Mouse (Mus musculus): ENCODE data around the gene Per2. TPM values are rescaled to one million over a fixed set of nuclear protein-coding genes. Genes with fewer than 3 reads are reported as not detected.
A peak's percentile ranks its signal among the peaks of the same experiment; 100 is the strongest.
"Not testable (repeated sequence)": the region's sequence is repeated elsewhere in the genome, so short reads cannot be mapped to it uniquely, and the experiment has no call there.

Per2 gene
- total and polyA plus RNA-seq, 2 experiments from 2014 or later, result 3.8 to 10.5 TPM

DNA sequence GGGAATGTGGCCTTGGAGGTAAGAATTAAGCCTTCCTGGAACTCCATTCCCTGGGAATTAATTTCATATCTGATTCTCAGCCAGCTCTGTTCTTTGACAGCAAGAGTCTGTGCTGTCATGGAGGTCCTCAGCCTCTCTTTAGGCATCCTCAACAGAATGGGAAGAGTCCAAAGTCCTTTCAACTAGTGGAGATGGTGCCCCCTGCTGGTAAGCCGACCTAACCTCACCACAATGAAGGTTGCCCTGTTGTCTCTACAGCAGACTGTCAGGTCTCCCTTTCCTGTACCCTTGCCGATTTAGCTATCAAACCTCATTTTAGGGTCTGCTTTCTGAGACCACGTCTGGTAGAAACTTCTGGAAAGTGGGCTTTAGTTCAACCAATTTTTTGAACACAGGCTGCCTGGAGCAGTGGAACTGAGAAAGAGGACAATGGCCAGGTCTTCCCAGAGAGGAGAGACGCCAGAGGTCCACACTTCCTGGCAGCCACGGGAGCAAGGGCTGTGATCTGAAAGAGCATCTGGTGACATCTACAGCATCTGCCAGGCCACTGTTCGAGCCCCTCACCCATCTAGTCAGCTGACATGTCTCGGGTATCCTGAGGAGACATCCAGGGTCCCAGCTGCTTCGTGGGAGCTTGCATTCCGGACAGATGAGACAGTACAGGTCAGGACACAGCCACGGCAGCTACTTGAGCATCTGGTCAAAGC is 24.3 kb upstream of the Per2 start:
- no peak overlapping the region for H3K27ac ChIP-seq (ENCODE audit: low read depth, low read length)
- H3K4me3 ChIP-seq (ENCODE audit: low read depth, low read length), result no peak overlapping the region
- ATAC-seq (ENCODE audit: low FRiP score) (no peak), DNase-seq (ENCODE audit: low spot score) (peak; percentile 78)
- 48% methylated on average over 10 of the region's 10 CpGs for WGBS
- TF ChIP-seq CTCF (IDR thresholded peaks at IDR 0.05), result peak; percentile 76
- H3K9ac ChIP-seq (replicated peaks; ENCODE audit: low read length, poor library complexity, severe bottlenecking), result no peak overlapping the region
- H3K9me3 ChIP-seq (ENCODE audit: low read length), result no peaks in the 10 kb centered on the region
- H3K4me1 ChIP-seq (ENCODE audit: insufficient read depth, low read length), result no peaks in the 10 kb centered on the region
- no peak overlapping the region for H3K4me2 ChIP-seq (ENCODE audit: low read depth, low read length, poor library complexity, severe bottlenecking)
- H3K27me3 ChIP-seq (ENCODE audit: insufficient read depth, low read length), result no peaks in the 10 kb centered on the region
- no peaks in the 10 kb centered on the region for H3K36me3 ChIP-seq (ENCODE audit: insufficient read depth, low read length)

- H3K36me3 ChIP-seq (ENCODE audit: insufficient read depth, low read length), result no peaks in the 10 kb centered on the region
- H3K4me3 ChIP-seq (ENCODE audit: low read depth, low read length), result no peak overlapping the region
- H3K27ac ChIP-seq (ENCODE audit: low read depth, low read length), result no peak overlapping the region
- no peak overlapping the region for H3K9ac ChIP-seq (replicated peaks; ENCODE audit: low read length, poor library complexity, severe bottlenecking)
- no peaks in the 10 kb centered on the region for H3K9me3 ChIP-seq (ENCODE audit: low read length)
- no peak for DNase-seq (ENCODE audit: low spot score)
- 82% methylated on average over 7 of the region's 7 CpGs for WGBS
- TF ChIP-seq CTCF (IDR thresholded peaks at IDR 0.05), result no peak
- H3K4me1 ChIP-seq (ENCODE audit: insufficient read depth, low read length), result no peaks in the 10 kb centered on the region
- no peak overlapping the region for H3K4me2 ChIP-seq (ENCODE audit: low read depth, low read length, poor library complexity, severe bottlenecking)
- no peak for ATAC-seq (ENCODE audit: low FRiP score)
- no peaks in the 10 kb centered on the region for H3K27me3 ChIP-seq (ENCODE audit: insufficient read depth, low read length)
These were observed 23.6 kb upstream of the Per2 start for GRCm38 (mm10) chr1:91482616-91483211.

DNA sequence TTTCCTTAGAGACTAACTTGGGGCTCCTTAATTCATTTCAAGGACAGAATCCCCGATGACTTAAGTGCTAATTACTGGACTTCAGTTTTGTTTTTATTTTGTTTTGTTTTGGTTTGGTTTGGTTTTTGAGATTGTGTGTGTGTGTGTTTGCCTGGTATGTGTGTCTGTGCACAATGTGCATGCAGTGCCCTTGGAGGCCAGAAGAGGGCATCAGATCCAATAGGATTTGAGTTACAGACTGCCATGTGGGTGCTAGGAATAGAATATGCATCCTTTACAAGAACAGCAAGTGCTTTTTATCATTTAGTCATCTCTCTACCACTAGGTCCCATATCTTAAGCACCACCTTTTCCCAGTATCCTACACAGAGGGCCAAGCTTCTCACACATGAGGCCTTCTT is 19.8 kb upstream of the Per2 start:
- TF ChIP-seq CTCF (IDR thresholded peaks at IDR 0.05), result no peak
- Histone ChIP-seq H3K9me3 (ENCODE audit: low read length) (no peaks in the 10 kb centered on the region), H3K27me3 (ENCODE audit: insufficient read depth, low read length) (no peaks in the 10 kb centered on the region), H3K27ac (ENCODE audit: low read depth, low read length) (no peak overlapping the region), H3K4me3 (ENCODE audit: low read depth, low read length) (no peak overlapping the region), H3K9ac (replicated peaks; ENCODE audit: low read length, poor library complexity, severe bottlenecking) (no peak overlapping the region), H3K36me3 (ENCODE audit: insufficient read depth, low read length) (no peaks in the 10 kb centered on the region), H3K4me1 (ENCODE audit: insufficient read depth, low read length) (no peaks in the 10 kb centered on the region), H3K4me2 (ENCODE audit: low read depth, low read length, poor library complexity, severe bottlenecking) (no peak overlapping the region)
- DNase-seq (ENCODE audit: low spot score) (no peak), ATAC-seq (ENCODE audit: low FRiP score) (no peak)
- 94% methylated on average over 1 of the region's 1 CpGs for WGBS

DNA sequence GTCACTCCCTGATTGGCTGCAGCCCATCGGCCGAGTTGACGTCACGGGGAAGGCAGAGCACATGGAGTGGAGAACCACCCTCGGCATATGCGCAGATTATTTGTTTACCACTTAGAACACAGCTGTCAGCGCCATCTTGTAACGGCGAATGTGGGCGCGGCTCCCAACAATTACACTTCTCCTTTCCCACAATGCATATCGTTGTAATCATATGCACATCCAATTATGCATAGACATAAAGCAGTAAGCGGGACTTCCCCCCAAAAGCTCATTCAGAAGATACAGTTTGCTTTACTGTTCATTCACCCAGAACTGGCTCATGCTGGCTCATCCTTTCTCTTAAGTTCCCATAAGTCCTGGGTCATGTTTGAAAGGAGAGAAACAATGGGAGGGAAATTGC is 19.0 kb upstream of the Per2 start:
- 98% methylated on average over 9 of the region's 13 CpGs for WGBS
- not testable (repeated sequence) for ATAC-seq (ENCODE audit: low FRiP score); H3K27me3 ChIP-seq (ENCODE audit: insufficient read depth, low read length)

GRCm38 (mm10) chr1:91469888-91470419 is 10.8 kb upstream of the Per2 start:
- no peaks in the 10 kb centered on the region for H3K4me1 ChIP-seq (ENCODE audit: insufficient read depth, low read length)
- H3K9me3 ChIP-seq (ENCODE audit: low read length), result no peaks in the 10 kb centered on the region
- WGBS, result 76% methylated on average over 4 of the region's 4 CpGs
- H3K4me3 ChIP-seq (ENCODE audit: low read depth, low read length), result no peak overlapping the region
- no peak for TF ChIP-seq CTCF (IDR thresholded peaks at IDR 0.05)
- no peak for ATAC-seq (ENCODE audit: low FRiP score)
- no peak overlapping the region for H3K27ac ChIP-seq (ENCODE audit: low read depth, low read length)
- no peaks in the 10 kb centered on the region for H3K36me3 ChIP-seq (ENCODE audit: insufficient read depth, low read length)
- DNase-seq (ENCODE audit: low spot score), result no peak
- H3K27me3 ChIP-seq (ENCODE audit: insufficient read depth, low read length), result no peaks in the 10 kb centered on the region
- H3K4me2 ChIP-seq (ENCODE audit: low read depth, low read length, poor library complexity, severe bottlenecking), result no peak overlapping the region
- no peak overlapping the region for H3K9ac ChIP-seq (replicated peaks; ENCODE audit: low read length, poor library complexity, severe bottlenecking)

More for the DNA sequence above, 19.0 kb upstream of the Per2 start:
- H3K4me1 ChIP-seq (ENCODE audit: insufficient read depth, low read length); H3K36me3 ChIP-seq (ENCODE audit: insufficient read depth, low read length); H3K9me3 ChIP-seq (ENCODE audit: low read length); H3K9ac ChIP-seq (replicated peaks; ENCODE audit: low read length, poor library complexity, severe bottlenecking); H3K4me2 ChIP-seq (ENCODE audit: low read depth, low read length, poor library complexity, severe bottlenecking); H3K27ac ChIP-seq (ENCODE audit: low read depth, low read length); DNase-seq (ENCODE audit: low spot score); H3K4me3 ChIP-seq (ENCODE audit: low read depth, low read length): not testable (repeated sequence)

GRCm38 (mm10) chr1:91466186-91466585 is 7.1 kb upstream of the Per2 start:
- no peaks in the 10 kb centered on the region for H3K9me3 ChIP-seq (ENCODE audit: low read length)
- no peaks in the 10 kb centered on the region for H3K4me1 ChIP-seq (ENCODE audit: insufficient read depth, low read length)
- ATAC-seq (ENCODE audit: low FRiP score), result no peak
- H3K27ac ChIP-seq (ENCODE audit: low read depth, low read length), result no peak overlapping the region
- H3K4me3 ChIP-seq (ENCODE audit: low read depth, low read length), result no peak overlapping the region
- DNase-seq (ENCODE audit: low spot score), result no peak
- TF ChIP-seq CTCF (IDR thresholded peaks at IDR 0.05), result no peak
- no peak overlapping the region for H3K4me2 ChIP-seq (ENCODE audit: low read depth, low read length, poor library complexity, severe bottlenecking)
- no peaks in the 10 kb centered on the region for H3K36me3 ChIP-seq (ENCODE audit: insufficient read depth, low read length)
- no peak overlapping the region for H3K9ac ChIP-seq (replicated peaks; ENCODE audit: low read length, poor library complexity, severe bottlenecking)
- H3K27me3 ChIP-seq (ENCODE audit: insufficient read depth, low read length), result no peaks in the 10 kb centered on the region
- 92% methylated on average over 6 of the region's 6 CpGs for WGBS
